Mouse (Mus musculus): ENCODE measurements around the gene Krt13. TPM values are rescaled to one million over a fixed set of nuclear protein-coding genes. Genes with fewer than 3 reads are reported as not detected.

Gene Krt13
- total RNA-seq (2014; rRNA removed) (not detected in 2 replicates), polyA plus RNA-seq (2015; fragmentation: Nextera tagmentation; extraction: Ambion mirVana) (0.13 TPM in 1 of 2 replicates, not detected in the other)

DNA sequence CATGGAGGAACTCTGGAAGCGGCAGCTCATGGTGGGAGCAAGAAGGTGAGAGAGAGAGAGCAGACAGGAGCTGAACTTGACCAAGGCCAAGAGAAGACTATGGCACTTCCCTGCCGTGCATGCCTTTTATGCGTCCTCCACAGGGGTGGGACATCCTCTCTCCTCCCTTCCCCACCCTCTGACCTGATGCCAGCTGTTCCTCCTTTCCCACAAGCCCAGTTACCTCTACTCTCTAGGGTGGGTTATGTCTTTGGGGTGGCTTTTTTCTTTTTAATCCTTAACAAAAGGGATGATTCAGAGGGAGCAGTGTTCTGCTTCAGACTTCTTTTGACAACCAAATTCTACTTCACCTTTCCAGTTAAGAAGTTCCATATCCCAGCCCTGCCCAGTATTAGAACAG is at the start of gene Krt13:
TSS of gene Krt13 (minus strand) at position 101 of the 400 bp plus-strand sequence.
- H3K4me3 ChIP-seq (ENCODE audit: low read length), result no peak within 1 kb of the TSS
- H3K4me2 ChIP-seq (ENCODE audit: low read depth, low read length), result no peak within 1 kb of the TSS
- ATAC-seq (no peak), DNase-seq (ENCODE audit: low spot score) (no peak)
- TF ChIP-seq CTCF (IDR thresholded peaks at IDR 0.05; ENCODE audit: low read depth), result no peak
- no peak within 1 kb of the TSS for H3K9ac ChIP-seq (replicated peaks; ENCODE audit: low read length)
- H3K27ac ChIP-seq, result no peak within 1 kb of the TSS
- no peaks in the 10 kb centered on the region for H3K27me3 ChIP-seq (ENCODE audit: insufficient read depth, low read length)
- H3K36me3 ChIP-seq (ENCODE audit: insufficient read depth, low read length), result no peaks in the 10 kb centered on the region
- no peaks in the 10 kb centered on the region for H3K9me3 ChIP-seq (ENCODE audit: low read length)
- WGBS, result 72% methylated on average over 3 of the region's 3 CpGs
- no peaks in the 10 kb centered on the region for H3K4me1 ChIP-seq (ENCODE audit: insufficient read depth, low read length)

- Histone ChIP-seq H3K4me3 (ENCODE audit: low read length) (no peak overlapping the region), H3K9me3 (ENCODE audit: low read length) (no peaks in the 10 kb centered on the region), H3K27ac (no peak overlapping the region), H3K36me3 (ENCODE audit: insufficient read depth, low read length) (no peaks in the 10 kb centered on the region), H3K4me2 (ENCODE audit: low read depth, low read length) (no peak overlapping the region), H3K4me1 (ENCODE audit: insufficient read depth, low read length) (no peaks in the 10 kb centered on the region), H3K9ac (replicated peaks; ENCODE audit: low read length) (no peak overlapping the region), H3K27me3 (ENCODE audit: insufficient read depth, low read length) (no peaks in the 10 kb centered on the region)
- peak; percentile 90 for TF ChIP-seq CTCF (IDR thresholded peaks at IDR 0.05; ENCODE audit: low read depth)
- 32% methylated on average over 14 of the region's 14 CpGs for WGBS
- peak; percentile 59; the same call in 1 of the 2 replicates for ATAC-seq
- peak; percentile 81 for DNase-seq (ENCODE audit: low spot score)
Measured at GRCm38 (mm10) chr11:100168765-100169762, 47.7 kb upstream of the Krt13 start.

DNA sequence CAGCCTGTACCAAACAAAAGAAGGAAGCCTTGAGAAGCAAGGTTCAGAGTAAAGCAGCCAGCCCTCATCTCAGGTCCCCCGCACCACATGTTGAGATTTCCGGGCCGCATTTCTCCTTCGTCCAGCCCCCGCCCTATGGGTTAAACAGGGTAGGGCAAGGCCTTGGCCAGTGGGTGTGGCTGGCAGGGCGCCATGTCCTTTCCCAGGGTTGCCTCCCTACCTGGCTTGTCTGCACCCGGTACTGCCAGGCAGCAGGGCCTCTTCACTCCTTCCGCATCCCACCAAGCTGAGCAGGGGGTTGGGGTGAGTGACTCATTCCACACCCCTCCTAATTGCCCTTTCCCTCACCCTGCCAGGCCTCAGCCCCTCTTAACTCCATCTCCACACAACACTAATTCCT is 46.7 kb upstream of the Krt13 start:
- DNase-seq (ENCODE audit: low spot score) (no peak), ATAC-seq (no peak)
- TF ChIP-seq CTCF (IDR thresholded peaks at IDR 0.05; ENCODE audit: low read depth), result no peak
- WGBS, result 81% methylated on average over 8 of the region's 8 CpGs
- H3K27ac ChIP-seq, result no peak overlapping the region
- no peak overlapping the region for H3K9ac ChIP-seq (replicated peaks; ENCODE audit: low read length)
- H3K4me2 ChIP-seq (ENCODE audit: low read depth, low read length), result no peak overlapping the region
- no peaks in the 10 kb centered on the region for H3K27me3 ChIP-seq (ENCODE audit: insufficient read depth, low read length)
- no peaks in the 10 kb centered on the region for H3K4me1 ChIP-seq (ENCODE audit: insufficient read depth, low read length)
- H3K9me3 ChIP-seq (ENCODE audit: low read length), result no peaks in the 10 kb centered on the region
- H3K4me3 ChIP-seq (ENCODE audit: low read length), result no peak overlapping the region
- H3K36me3 ChIP-seq (ENCODE audit: insufficient read depth, low read length), result no peaks in the 10 kb centered on the region

DNA sequence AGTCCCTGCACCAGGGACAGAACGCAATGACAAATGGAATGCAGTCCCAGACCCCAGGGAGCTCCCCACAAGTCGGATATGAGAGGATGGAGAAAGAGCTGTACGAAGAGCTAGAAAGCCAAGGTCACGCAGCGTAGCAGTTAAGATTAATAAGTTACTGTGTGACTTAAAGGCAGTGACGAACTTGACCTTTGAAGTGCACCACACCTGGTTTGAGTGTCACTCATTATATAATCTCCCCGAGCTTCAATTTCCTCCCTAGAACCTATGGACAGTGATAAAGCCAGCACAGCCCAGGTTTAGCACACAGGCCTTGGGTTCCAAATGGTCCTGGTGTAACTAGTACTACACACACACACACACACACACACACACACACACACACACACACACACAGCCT is 43.0 kb upstream of the Krt13 start:
- ATAC-seq (no peak), DNase-seq (ENCODE audit: low spot score) (no peak)
- WGBS, result 53% methylated on average over 7 of the region's 7 CpGs
- no peak overlapping the region for H3K4me2 ChIP-seq (ENCODE audit: low read depth, low read length)
- H3K27me3 ChIP-seq (ENCODE audit: insufficient read depth, low read length), result no peaks in the 10 kb centered on the region
- H3K9ac ChIP-seq (replicated peaks; ENCODE audit: low read length), result no peak overlapping the region
- no peak for TF ChIP-seq CTCF (IDR thresholded peaks at IDR 0.05; ENCODE audit: low read depth)
- H3K4me3 ChIP-seq (ENCODE audit: low read length), result no peak overlapping the region
- no peaks in the 10 kb centered on the region for H3K4me1 ChIP-seq (ENCODE audit: insufficient read depth, low read length)
- H3K27ac ChIP-seq, result no peak overlapping the region
- no peaks in the 10 kb centered on the region for H3K9me3 ChIP-seq (ENCODE audit: low read length)
- H3K36me3 ChIP-seq (ENCODE audit: insufficient read depth, low read length), result no peaks in the 10 kb centered on the region

DNA sequence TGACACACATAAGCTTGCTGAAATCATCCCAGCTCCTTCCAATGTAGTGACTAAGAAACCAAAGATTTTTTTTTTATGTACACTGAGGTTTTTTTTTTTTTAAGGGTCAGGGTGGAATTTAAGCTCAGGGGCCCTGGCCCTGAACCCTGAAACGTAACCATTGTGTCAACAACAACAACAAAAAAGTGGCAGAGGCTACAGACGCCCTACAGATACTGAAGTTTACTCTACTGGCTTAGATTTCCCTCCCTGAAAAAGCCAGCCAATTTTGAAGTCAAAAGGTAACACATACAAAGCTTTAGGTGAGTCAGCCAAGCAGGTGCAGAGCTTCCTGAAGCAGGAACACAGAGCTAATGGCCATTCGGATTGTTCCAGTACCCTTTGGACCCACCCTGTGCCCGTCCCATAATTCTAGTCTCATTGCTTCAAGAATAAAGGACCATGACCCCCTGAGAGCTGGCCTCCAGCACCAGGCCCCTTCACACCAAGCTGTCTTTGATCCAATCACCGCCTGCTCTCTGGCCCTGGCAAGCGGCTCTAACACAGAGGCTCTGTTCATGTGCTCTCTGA is 36.6 kb upstream of the Krt13 start:
- Histone ChIP-seq H3K4me1 (ENCODE audit: insufficient read depth, low read length) (no peaks in the 10 kb centered on the region), H3K4me3 (ENCODE audit: low read length) (no peak overlapping the region), H3K27me3 (ENCODE audit: insufficient read depth, low read length) (no peaks in the 10 kb centered on the region), H3K9ac (replicated peaks; ENCODE audit: low read length) (no peak overlapping the region), H3K9me3 (ENCODE audit: low read length) (no peaks in the 10 kb centered on the region), H3K4me2 (ENCODE audit: low read depth, low read length) (no peak overlapping the region), H3K27ac (no peak overlapping the region), H3K36me3 (ENCODE audit: insufficient read depth, low read length) (no peaks in the 10 kb centered on the region)
- no peak for TF ChIP-seq CTCF (IDR thresholded peaks at IDR 0.05; ENCODE audit: low read depth)
- DNase-seq (ENCODE audit: low spot score) (no peak), ATAC-seq (no peak)
- WGBS, result 63% methylated on average over 6 of the region's 6 CpGs

DNA sequence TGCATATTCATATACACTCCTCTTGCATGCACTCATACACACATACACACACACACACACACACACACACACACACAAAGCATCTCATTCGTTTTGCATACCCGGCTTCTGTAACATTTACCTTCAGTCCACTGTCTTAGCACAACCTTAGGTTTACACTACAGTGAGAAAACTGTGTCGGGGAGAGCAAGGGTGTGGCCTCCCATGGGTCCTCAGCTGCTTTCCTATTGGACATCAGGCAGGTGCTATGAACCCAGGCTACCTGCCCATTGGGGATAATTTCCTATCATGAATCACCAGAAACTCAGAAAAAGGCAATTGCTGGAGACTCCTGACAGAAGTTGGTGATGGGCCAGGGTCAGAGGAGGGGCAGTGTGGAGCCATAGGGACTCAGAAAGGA is 36.0 kb upstream of the Krt13 start:
- Histone ChIP-seq H3K9me3 (ENCODE audit: low read length) (no peaks in the 10 kb centered on the region), H3K4me1 (ENCODE audit: insufficient read depth, low read length) (no peaks in the 10 kb centered on the region), H3K4me2 (ENCODE audit: low read depth, low read length) (no peak overlapping the region), H3K27ac (no peak overlapping the region), H3K9ac (replicated peaks; ENCODE audit: low read length) (no peak overlapping the region), H3K36me3 (ENCODE audit: insufficient read depth, low read length) (no peaks in the 10 kb centered on the region), H3K4me3 (ENCODE audit: low read length) (no peak overlapping the region), H3K27me3 (ENCODE audit: insufficient read depth, low read length) (no peaks in the 10 kb centered on the region)
- no peak for TF ChIP-seq CTCF (IDR thresholded peaks at IDR 0.05; ENCODE audit: low read depth)
- WGBS, result 84% methylated on average over 3 of the region's 3 CpGs
- DNase-seq (ENCODE audit: low spot score) (no peak), ATAC-seq (no peak)

Measured in hindbrain, postnatal 0 days (tissue).